Mouse (Mus musculus) forebrain, embryonic 11.5 days (tissue): ENCODE data around the gene Bcl10. TPM values are rescaled to one million over a fixed set of nuclear protein-coding genes. Genes with fewer than 3 reads are reported as not detected.

ENCODE experiments used
- ATAC-seq: fragments of 200-750 bp; cut with Nextera tagmentation; replicated peaks from 2 replicates; pipeline ENCODE4 v1.8.0; 2017; ENCODE audit warnings: moderate TSS enrichment; ENCODE audit not compliant: low FRiP score
- DNase-seq: peaks from one replicate; pipeline ENCODE4 v3.0.0-alpha.2; 2017; ENCODE audit warnings: low spot score
- H3K27ac ChIP-seq: fragments of 300-500 bp; sonication (generic); 2 replicates; pipeline ENCODE4 v1.5.1; 2014; ENCODE audit warnings: low read depth, low read length
- H3K27me3 ChIP-seq: fragments of 300-500 bp; sonication (generic); 2 replicates; pipeline ENCODE4 v1.6.1; 2014; ENCODE audit warnings: mild to moderate bottlenecking, low read length, mixed read lengths; ENCODE audit not compliant: control insufficient read depth, insufficient read depth
- H3K36me3 ChIP-seq: fragments of 300-500 bp; sonication (generic); 2 replicates; pipeline ENCODE4 v1.6.1; 2014; ENCODE audit warnings: mild to moderate bottlenecking, low read length, moderate library complexity, mixed read lengths; ENCODE audit not compliant: control insufficient read depth, insufficient read depth
- H3K4me1 ChIP-seq: fragments of 300-500 bp; sonication (generic); replicated peaks from 2 replicates; pipeline ENCODE4 v1.6.1; 2014; ENCODE audit warnings: low read length, mixed read lengths; ENCODE audit not compliant: control insufficient read depth, insufficient read depth
- H3K4me2 ChIP-seq: fragments of 300-500 bp; sonication (generic); 2 replicates; pipeline ENCODE4 v1.6.1; 2014; ENCODE audit warnings: low read depth, mild to moderate bottlenecking, low read length, moderate library complexity, mixed read lengths; ENCODE audit not compliant: severe bottlenecking
- H3K4me3 ChIP-seq: fragments of 300-500 bp; sonication (generic); 2 replicates; pipeline ENCODE4 v1.5.1; 2014; ENCODE audit warnings: low read depth, low read length
- H3K9ac ChIP-seq: fragments of 300-500 bp; sonication (generic); 2 replicates; pipeline ENCODE4 v1.6.1; 2014; ENCODE audit warnings: low read length
- H3K9me3 ChIP-seq: fragments of 300-500 bp; sonication (generic); 2 replicates; pipeline ENCODE4 v1.6.1; 2016; ENCODE audit warnings: low read length, mixed read lengths; ENCODE audit not compliant: control insufficient read depth
- WGBS: fragments of 180-500 bp; shearing (Covaris S2); extraction: QIAGEN DNeasy Blood & Tissue Kit; methylation state at CpG from one replicate; pipeline ENCODE4 v1.1.7; 2014; 5-methylcytosine and 5-hydroxymethylcytosine counted together
- polyA plus RNA-seq: library from polyadenylated mRNA; unstranded; fragments of >200 nt; fragmentation: Nextera tagmentation; extraction: Ambion mirVana; gene quantifications from 2 replicates; pipeline ENCODE4 v1.2.1, GENCODE M21; 2014

Gene Bcl10
- polyA plus RNA-seq, 1 experiment from 2014 or later = 55.4 TPM

DNA sequence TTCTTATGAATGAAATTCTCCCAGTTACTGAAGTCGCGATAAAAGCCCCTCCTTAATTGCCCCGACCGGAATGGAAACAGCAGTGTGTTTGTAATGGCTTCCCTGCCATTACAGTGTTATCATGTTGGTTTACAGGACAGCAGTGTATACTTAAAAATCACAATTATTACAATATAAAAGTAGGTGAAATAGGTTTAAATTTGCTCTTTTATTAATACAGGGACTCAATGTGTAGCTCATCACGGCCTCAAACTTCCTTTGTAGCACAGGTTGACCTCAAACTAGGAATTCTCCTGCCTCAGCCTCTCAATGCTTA, 28.2 kb downstream of the Bcl10 start:
- 48% methylated on average over 5 of the region's 5 CpGs for WGBS
- Histone ChIP-seq H3K4me2 (no peak overlapping the region), H3K9ac (no peak overlapping the region), H3K27me3 (no peaks in the 10 kb centered on the region; the same call in 1 of the 2 replicates), H3K36me3 (no peaks in the 10 kb centered on the region), H3K4me1 (no peaks in the 10 kb centered on the region; the same call in 1 of the 2 replicates), H3K27ac (no peak overlapping the region), H3K4me3 (no peak overlapping the region), H3K9me3 (no peaks in the 10 kb centered on the region)
- no peak for ATAC-seq
- no peak for DNase-seq

GRCm38 (mm10) chr3:145951287-145952165, 28.9 kb downstream of the Bcl10 start:
- DNase-seq (peak; percentile 14), ATAC-seq (no peak)
- Histone ChIP-seq H3K9me3 (no peaks in the 10 kb centered on the region), H3K4me3 (no peak overlapping the region), H3K9ac (no peak overlapping the region), H3K27ac (no peak overlapping the region), H3K36me3 (no peaks in the 10 kb centered on the region), H3K27me3 (no peaks in the 10 kb centered on the region; the same call in 1 of the 2 replicates), H3K4me2 (no peak overlapping the region), H3K4me1 (no peaks in the 10 kb centered on the region; the same call in 1 of the 2 replicates)
- 78% methylated on average over 17 of the region's 17 CpGs for WGBS

DNA sequence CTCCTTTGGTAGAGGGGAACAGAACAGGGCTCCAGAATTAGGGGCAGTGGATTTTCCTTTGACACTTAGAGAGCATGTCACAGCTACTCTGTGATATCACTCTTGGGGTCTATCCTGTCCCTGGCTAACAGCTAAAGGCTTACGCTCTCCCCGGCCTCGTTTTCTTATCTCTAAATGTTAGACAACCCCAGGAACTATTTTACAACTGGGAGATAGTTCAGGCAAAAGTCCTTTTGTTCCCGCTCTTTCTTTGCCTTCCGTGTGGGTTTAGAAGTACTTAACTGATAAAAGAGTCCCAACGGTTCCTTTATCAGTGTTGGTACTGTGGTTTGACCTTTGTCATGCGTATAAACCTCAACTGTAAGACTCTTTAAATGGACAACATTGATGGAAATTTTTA, 30.3 kb downstream of the Bcl10 start:
- H3K9me3 ChIP-seq = no peaks in the 10 kb centered on the region
- H3K9ac ChIP-seq = no peak overlapping the region
- no peaks in the 10 kb centered on the region; the same call in 1 of the 2 replicates for H3K4me1 ChIP-seq
- WGBS = 93% methylated on average over 7 of the region's 7 CpGs
- ATAC-seq (no peak), DNase-seq (no peak)
- no peak overlapping the region for H3K4me3 ChIP-seq
- no peak overlapping the region for H3K4me2 ChIP-seq
- no peaks in the 10 kb centered on the region; the same call in 1 of the 2 replicates for H3K27me3 ChIP-seq
- no peaks in the 10 kb centered on the region for H3K36me3 ChIP-seq
- H3K27ac ChIP-seq = no peak overlapping the region

DNA sequence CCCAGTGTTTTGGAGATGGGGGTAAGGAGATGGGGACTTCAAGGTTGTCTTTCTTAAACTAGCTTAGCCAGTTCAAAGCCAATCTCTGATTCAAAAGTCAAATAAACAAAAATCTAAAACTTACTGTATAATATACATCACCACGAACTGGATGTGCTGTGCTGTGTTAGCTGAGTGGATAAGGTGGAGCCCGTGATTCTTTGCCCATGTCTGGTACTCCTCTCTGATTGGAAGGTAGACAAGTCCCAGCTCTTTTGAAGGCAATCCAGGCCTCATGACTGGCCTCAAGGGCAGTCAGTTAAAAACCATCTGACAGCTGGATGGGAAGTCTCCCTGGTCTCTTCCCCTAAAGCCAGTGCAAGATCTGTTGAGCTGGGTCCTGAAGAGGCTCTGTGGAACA, 30.8 kb downstream of the Bcl10 start:
- Histone ChIP-seq H3K9me3 (no peaks in the 10 kb centered on the region), H3K27ac (no peak overlapping the region), H3K36me3 (no peaks in the 10 kb centered on the region), H3K27me3 (no peaks in the 10 kb centered on the region; the same call in 1 of the 2 replicates), H3K9ac (no peak overlapping the region), H3K4me2 (no peak overlapping the region), H3K4me1 (no peaks in the 10 kb centered on the region; the same call in 1 of the 2 replicates), H3K4me3 (no peak overlapping the region)
- ATAC-seq (no peak), DNase-seq (no peak)
- WGBS = 86% methylated on average over 2 of the region's 2 CpGs

GRCm38 (mm10) chr3:145959824-145960223, 37.2 kb downstream of the Bcl10 start:
- 72% methylated on average over 1 of the region's 1 CpGs for WGBS
- Histone ChIP-seq H3K27me3 (peaks cover 19% of the 10 kb centered on the region), H3K36me3 (no peaks in the 10 kb centered on the region), H3K9me3 (no peaks in the 10 kb centered on the region), H3K27ac (no peak overlapping the region), H3K9ac (no peak overlapping the region), H3K4me1 (peaks cover 4% of the 10 kb centered on the region; the same call in 1 of the 2 replicates), H3K4me3 (no peak overlapping the region), H3K4me2 (no peak overlapping the region)
- no peak for DNase-seq
- no peak for ATAC-seq

GRCm38 (mm10) chr3:145962411-145962810, 39.8 kb downstream of the Bcl10 start:
- no peak overlapping the region for H3K4me2 ChIP-seq
- H3K9ac ChIP-seq = no peak overlapping the region
- H3K9me3 ChIP-seq = no peaks in the 10 kb centered on the region
- ATAC-seq = no peak
- peaks cover 19% of the 10 kb centered on the region for H3K27me3 ChIP-seq
- no peak overlapping the region for H3K27ac ChIP-seq
- no peak for DNase-seq
- no peaks in the 10 kb centered on the region for H3K36me3 ChIP-seq
- no peak overlapping the region for H3K4me3 ChIP-seq
- peaks cover 4% of the 10 kb centered on the region; the same call in 1 of the 2 replicates for H3K4me1 ChIP-seq
- 16% methylated on average over 9 of the region's 9 CpGs for WGBS

- H3K9me3 ChIP-seq = no peaks in the 10 kb centered on the region
- peak; percentile 45 for ATAC-seq
- peaks cover 4% of the 10 kb centered on the region; the same call in 1 of the 2 replicates for H3K4me1 ChIP-seq
- H3K36me3 ChIP-seq = no peaks in the 10 kb centered on the region
- H3K27ac ChIP-seq = no peak overlapping the region
- H3K4me3 ChIP-seq = peak overlapping the region; percentile 6; the same call in 1 of the 2 replicates
- H3K9ac ChIP-seq = no peak overlapping the region; the same call in none of the 2 replicates
- peak overlapping the region; percentile 43 for H3K4me2 ChIP-seq
- H3K27me3 ChIP-seq = peaks cover 19% of the 10 kb centered on the region
- DNase-seq = no peak
- WGBS = 15% methylated on average over 31 of the region's 31 CpGs
Measured at GRCm38 (mm10) chr3:145963101-145964017, 40.8 kb downstream of the Bcl10 start.

GRCm38 (mm10) chr3:145964018-145964387, 41.4 kb downstream of the Bcl10 start:
- Histone ChIP-seq H3K27me3 (peaks cover 19% of the 10 kb centered on the region), H3K9me3 (no peaks in the 10 kb centered on the region), H3K4me2 (peak overlapping the region; percentile 43), H3K9ac (no peak overlapping the region), H3K4me1 (peaks cover 4% of the 10 kb centered on the region; the same call in 1 of the 2 replicates), H3K27ac (no peak overlapping the region), H3K4me3 (peak overlapping the region; percentile 6; the same call in 1 of the 2 replicates), H3K36me3 (no peaks in the 10 kb centered on the region)
- ATAC-seq (peak; percentile 71), DNase-seq (peak; percentile 55)
- WGBS = 8% methylated on average over 10 of the region's 10 CpGs
